Mouse (Mus musculus) C2C12 (cell line): ENCODE data around the gene Lima1. TPM values are rescaled to one million over a fixed set of nuclear protein-coding genes. Genes with fewer than 3 reads are reported as not detected.
"Not testable (repeated sequence)": the region's sequence is repeated elsewhere in the genome, so short reads cannot be mapped to it uniquely, and the experiment has no call there.

Source experiments
- H3K27me3 ChIP-seq: one replicate; pipeline ENCODE4 v1.6.1; 2011; ENCODE audit not compliant: control insufficient read depth, insufficient read depth, insufficient read length
- H3K36me3 ChIP-seq: one replicate; pipeline ENCODE4 v1.6.1; 2011; ENCODE audit not compliant: control insufficient read depth, insufficient read depth
- H3K4me3 ChIP-seq: one replicate; pipeline ENCODE4 v1.5.1; 2011; ENCODE audit warnings: mild to moderate bottlenecking, control low read depth; ENCODE audit not compliant: poor library complexity, insufficient read depth, severe bottlenecking
- H3K79me2 ChIP-seq: one replicate; pipeline ENCODE4 v1.6.1; 2011; ENCODE audit not compliant: control insufficient read depth, insufficient read depth
- H3K79me3 ChIP-seq: one replicate; pipeline ENCODE4 v1.6.1; 2011; ENCODE audit warnings: low read depth, control low read depth
- H3ac ChIP-seq: one replicate; pipeline ENCODE3; 2011; ENCODE audit warnings: low read depth; ENCODE audit not compliant: control insufficient read depth, insufficient read length
- CEBPB ChIP-seq: IDR thresholded peaks from one replicate; pipeline ENCODE4 v1.6.1; 2011; ENCODE audit warnings: low read depth, mild to moderate bottlenecking, control low read depth, moderate library complexity
- CTCF ChIP-seq: IDR thresholded peaks from one replicate; pipeline ENCODE4 v1.5.1; 2011; ENCODE audit not compliant: control insufficient read depth, insufficient read depth, insufficient read length
- FOSL1 ChIP-seq: IDR thresholded peaks from one replicate; pipeline ENCODE4 v1.8.0; 2011; ENCODE audit warnings: mild to moderate bottlenecking, low read length; ENCODE audit not compliant: poor library complexity, insufficient read depth, severe bottlenecking
- MAX ChIP-seq: IDR thresholded peaks from one replicate; pipeline ENCODE4 v1.6.1; 2011; ENCODE audit warnings: mild to moderate bottlenecking, control low read depth
- MYOD1 ChIP-seq: IDR thresholded peaks from one replicate; pipeline ENCODE4 v1.6.1; 2011; ENCODE audit warnings: low read depth; ENCODE audit not compliant: control insufficient read depth, insufficient read length
- MYOG ChIP-seq: IDR thresholded peaks from one replicate; pipeline ENCODE4 v1.6.1; 2011; ENCODE audit not compliant: control insufficient read depth, insufficient read length; ENCODE audit errors: extremely low read depth
- USF1 ChIP-seq: IDR thresholded peaks from one replicate; pipeline ENCODE4 v1.6.1; 2011; ENCODE audit warnings: low read depth, mild to moderate bottlenecking, control low read depth, moderate library complexity
- polyA plus RNA-seq: library from polyadenylated mRNA; unstranded; fragments of >200 nt; fragmentation: generic; extraction: Trizol; gene quantifications from one replicate; pipeline ENCODE4 v1.2.1, GENCODE M21; 2012; ENCODE audit warnings: missing spikeins

The Lima1 gene
- polyA plus RNA-seq, 1 experiment = 130 TPM

- H3K36me3 ChIP-seq = peaks cover 90% of the 10 kb centered on the region
- H3K79me2 ChIP-seq = no peaks in the 10 kb centered on the region
- no peak overlapping the region for H3K4me3 ChIP-seq
- H3K27me3 ChIP-seq = no peaks in the 10 kb centered on the region
- H3K79me3 ChIP-seq = no peaks in the 10 kb centered on the region
- TF ChIP-seq MYOD1 (no peak), MYOG (no peak), USF1 (no peak), MAX (no peak), CEBPB (no peak), FOSL1 (no peak), CTCF (no peak)
- no peak overlapping the region for H3ac ChIP-seq
Measured at GRCm38 (mm10) chr15:99790464-99790863, 84.8 kb downstream of the Lima1 start.

GRCm38 (mm10) chr15:99787625-99788120 is 87.6 kb downstream of the Lima1 start:
- H3K4me3 ChIP-seq = no peak overlapping the region
- H3K79me2 ChIP-seq = no peaks in the 10 kb centered on the region
- H3K36me3 ChIP-seq = peaks cover 93% of the 10 kb centered on the region
- H3K79me3 ChIP-seq = no peaks in the 10 kb centered on the region
- no peak for TF ChIP-seq CTCF
- TF ChIP-seq USF1 = no peak
- TF ChIP-seq MYOG = no peak
- TF ChIP-seq FOSL1 = no peak
- no peak for TF ChIP-seq CEBPB
- no peak for TF ChIP-seq MYOD1
- TF ChIP-seq MAX = no peak
- no peaks in the 10 kb centered on the region for H3K27me3 ChIP-seq
- H3ac ChIP-seq = no peak overlapping the region

- Histone ChIP-seq H3K36me3 (peaks cover 61% of the 10 kb centered on the region), H3ac (no peak overlapping the region), H3K79me2 (no peaks in the 10 kb centered on the region), H3K79me3 (no peaks in the 10 kb centered on the region), H3K4me3 (no peak overlapping the region), H3K27me3 (no peaks in the 10 kb centered on the region)
- TF ChIP-seq MYOD1 (no peak), CTCF (no peak), USF1 (no peak), FOSL1 (no peak), CEBPB (no peak), MAX (no peak), MYOG (no peak)
Measured at GRCm38 (mm10) chr15:99778677-99779335, 96.5 kb downstream of the Lima1 start.

GRCm38 (mm10) chr15:99778148-99778547 is 97.1 kb downstream of the Lima1 start:
- Histone ChIP-seq H3K4me3 (no peak overlapping the region), H3K79me3 (no peaks in the 10 kb centered on the region)
- TF ChIP-seq MYOD1 = no peak
- no peak for TF ChIP-seq USF1
- no peak for TF ChIP-seq CEBPB
- no peak for TF ChIP-seq MAX
- no peak for TF ChIP-seq FOSL1
- no peak for TF ChIP-seq MYOG
- TF ChIP-seq CTCF = peak; percentile 32

GRCm38 (mm10) chr15:99772925-99773324 is 102.3 kb downstream of the Lima1 start:
- Histone ChIP-seq H3K79me2 (peaks cover 40% of the 10 kb centered on the region), H3K36me3 (peaks cover 6% of the 10 kb centered on the region), H3ac (peak overlapping the region; percentile 13), H3K27me3 (no peaks in the 10 kb centered on the region), H3K4me3 (peak overlapping the region; percentile 86), H3K79me3 (peaks cover 35% of the 10 kb centered on the region)
- TF ChIP-seq MAX (no peak), CEBPB (no peak), MYOG (no peak), USF1 (no peak), CTCF (no peak), FOSL1 (no peak), MYOD1 (no peak)

More at GRCm38 (mm10) chr15:99778148-99778547, 97.1 kb downstream of the Lima1 start:
- no peak overlapping the region for H3ac ChIP-seq
- H3K27me3 ChIP-seq = no peaks in the 10 kb centered on the region
- no peaks in the 10 kb centered on the region for H3K79me2 ChIP-seq
- H3K36me3 ChIP-seq = peaks cover 55% of the 10 kb centered on the region

GRCm38 (mm10) chr15:99772881-99772924 is 102.6 kb downstream of the Lima1 start, which contains the start of gene Cers5:
Gene Cers5, minus strand, starts transcription at chr15:99772885.
- Histone ChIP-seq H3K4me3 (peak within 1 kb of the TSS; percentile 86), H3K79me2 (peaks cover 42% of the 10 kb centered on the region), H3ac (peak within 1 kb of the TSS; percentile 68), H3K79me3 (peaks cover 37% of the 10 kb centered on the region)
- H3K27me3 ChIP-seq, H3K36me3 ChIP-seq: not testable (repeated sequence)
